Mouse (Mus musculus) hindbrain, embryonic 12.5 days (tissue): Measurements from ENCODE around the gene Thg1l. TPM values are rescaled to one million over a fixed set of nuclear protein-coding genes. Genes with fewer than 3 reads are reported as not detected.

Source experiments
- ATAC-seq: fragments of 200-750 bp; cut with Nextera tagmentation; 2 replicates; pipeline ENCODE4 v1.8.0; 2017; ENCODE audit warnings: moderate TSS enrichment; ENCODE audit not compliant: low FRiP score
- H3K27ac ChIP-seq: fragments of 300-500 bp; sonication (generic); 2 replicates; pipeline ENCODE4 v1.5.1; 2016; ENCODE audit warnings: mild to moderate bottlenecking
- H3K27me3 ChIP-seq: fragments of 300-500 bp; sonication (generic); 2 replicates; pipeline ENCODE4 v1.6.1; 2016; ENCODE audit warnings: mild to moderate bottlenecking
- H3K36me3 ChIP-seq: fragments of 300-500 bp; sonication (generic); 2 replicates; pipeline ENCODE4 v1.6.1; 2016; ENCODE audit warnings: mild to moderate bottlenecking
- H3K4me1 ChIP-seq: fragments of 300-500 bp; sonication (generic); 2 replicates; pipeline ENCODE4 v1.6.1; 2016
- H3K4me2 ChIP-seq: fragments of 300-500 bp; sonication (generic); replicated peaks from 2 replicates; pipeline ENCODE4 v1.6.1; 2016; ENCODE audit warnings: mild to moderate bottlenecking
- H3K4me3 ChIP-seq: fragments of 300-500 bp; sonication (generic); 2 replicates; pipeline ENCODE4 v1.5.1; 2016; ENCODE audit warnings: mild to moderate bottlenecking
- H3K9ac ChIP-seq: fragments of 300-500 bp; sonication (generic); 2 replicates; pipeline ENCODE4 v1.6.1; 2016; ENCODE audit warnings: mild to moderate bottlenecking, moderate library complexity
- H3K9me3 ChIP-seq: fragments of 300-500 bp; sonication (generic); replicated peaks from 2 replicates; pipeline ENCODE4 v1.6.1; 2016; ENCODE audit warnings: mild to moderate bottlenecking
- WGBS: fragments of 180-500 bp; shearing (Covaris S2); methylation state at CpG from one replicate; pipeline ENCODE4 v1.1.7; 2016; 5-methylcytosine and 5-hydroxymethylcytosine counted together
- polyA plus RNA-seq: library from polyadenylated mRNA; unstranded; fragments of >200 nt; fragmentation: Nextera tagmentation; extraction: Ambion mirVana; gene quantifications from 2 replicates; pipeline ENCODE4 v1.2.1, GENCODE M21; 2016

The Thg1l gene
- polyA plus RNA-seq: 11.9 and 14.7 TPM in 2 replicates

DNA sequence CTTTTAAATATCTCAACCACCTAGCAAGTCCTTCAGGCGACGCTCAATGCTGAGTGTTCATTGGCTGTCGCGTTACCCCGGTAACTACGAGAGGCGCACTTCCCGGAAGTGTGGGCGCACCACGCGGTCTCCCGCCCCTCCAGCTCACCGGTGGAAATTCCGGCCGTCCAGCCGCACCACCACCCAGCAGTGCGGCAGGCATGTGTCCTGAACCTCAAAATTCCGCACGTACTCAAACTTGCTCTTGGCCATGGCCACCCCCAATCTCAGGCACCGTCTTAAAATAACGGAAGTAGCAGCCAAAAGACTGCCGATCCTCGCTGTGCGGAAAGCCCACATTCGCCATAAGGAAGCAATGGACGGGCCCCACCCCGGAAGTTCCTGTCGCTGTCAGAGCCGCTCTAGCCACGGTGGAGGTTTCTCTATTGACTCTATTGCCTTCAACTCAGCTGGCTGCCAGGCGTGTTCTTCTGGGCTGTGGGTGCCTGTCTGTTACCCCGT, at the start of gene Thg1l:
Gene Thg1l, minus strand, starts transcription at position 368 of the 501 bp plus-strand sequence.
- under 1% methylated on average over 32 of the region's 32 CpGs for WGBS
- Histone ChIP-seq H3K4me3 (peak within 1 kb of the TSS; percentile 63), H3K36me3 (peaks cover 11% of the 10 kb centered on the region; the same call in 1 of the 2 replicates), H3K9ac (peak within 1 kb of the TSS; percentile 54), H3K9me3 (no peaks in the 10 kb centered on the region), H3K27me3 (no peaks in the 10 kb centered on the region), H3K4me1 (0 out of 2 replicates have a peak, but pooled peaks cover 3% of the 10 kb centered on the region), H3K27ac (peak within 1 kb of the TSS; percentile 40; the same call in 1 of the 2 replicates), H3K4me2 (peak within 1 kb of the TSS; percentile 61)
- ATAC-seq: peak; percentile 99

DNA sequence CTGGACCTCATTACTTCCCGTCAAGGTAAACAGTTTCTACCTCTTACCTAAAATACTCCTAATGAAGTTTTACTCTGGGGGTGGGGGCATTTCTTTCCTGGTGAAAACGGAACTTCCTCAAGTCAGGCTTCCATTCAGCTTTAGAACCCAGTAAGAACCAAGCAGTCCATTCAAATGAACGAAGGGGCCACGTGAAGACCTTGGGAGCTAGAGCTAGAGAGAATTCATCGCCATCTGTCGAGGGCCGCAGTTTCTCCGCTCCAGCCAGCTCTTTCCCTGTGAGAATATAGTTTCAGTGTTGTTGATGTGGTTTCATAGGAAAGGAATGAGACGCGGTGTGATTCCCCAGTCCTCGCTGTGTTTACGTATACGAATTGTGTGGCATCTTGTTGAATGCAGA, 36.8 kb upstream of the Thg1l start:
- Histone ChIP-seq H3K27ac (no peak overlapping the region), H3K4me2 (peak overlapping the region; percentile 44), H3K9me3 (no peaks in the 10 kb centered on the region), H3K4me3 (0 out of 2 replicates have a peak overlapping the region, but pooled peaks have one; percentile 9), H3K36me3 (no peaks in the 10 kb centered on the region), H3K4me1 (peaks cover 3% of the 10 kb centered on the region; the same call in 1 of the 2 replicates), H3K27me3 (no peaks in the 10 kb centered on the region; the same call in 1 of the 2 replicates), H3K9ac (no peak overlapping the region)
- ATAC-seq: no peak
- 54% methylated on average over 13 of the region's 13 CpGs for WGBS

- Histone ChIP-seq H3K27ac (no peak overlapping the region), H3K4me2 (peak overlapping the region; percentile 44), H3K27me3 (no peaks in the 10 kb centered on the region; the same call in 1 of the 2 replicates), H3K4me3 (peak overlapping the region; percentile 9; the same call in 1 of the 2 replicates), H3K9ac (no peak overlapping the region), H3K4me1 (peaks cover 3% of the 10 kb centered on the region; the same call in 1 of the 2 replicates), H3K9me3 (no peaks in the 10 kb centered on the region), H3K36me3 (no peaks in the 10 kb centered on the region)
- WGBS: 9% methylated on average over 16 of the region's 16 CpGs
- peak; percentile 38; the same call in 1 of the 2 replicates for ATAC-seq
These were observed 36.3 kb upstream of the Thg1l start for GRCm38 (mm10) chr11:45991604-45992003.

- Histone ChIP-seq H3K9ac (peak overlapping the region; percentile 80), H3K27ac (peak overlapping the region; percentile 64), H3K4me1 (0 out of 2 replicates have a peak, but pooled peaks cover 5% of the 10 kb centered on the region), H3K27me3 (no peaks in the 10 kb centered on the region), H3K9me3 (no peaks in the 10 kb centered on the region), H3K4me2 (peak overlapping the region; percentile 72), H3K36me3 (no peaks in the 10 kb centered on the region), H3K4me3 (peak overlapping the region; percentile 64)
- ATAC-seq: peak; percentile 59
- 38% methylated on average over 19 of the region's 19 CpGs for WGBS
These were observed 25.6 kb upstream of the Thg1l start for GRCm38 (mm10) chr11:45980893-45981253.

DNA sequence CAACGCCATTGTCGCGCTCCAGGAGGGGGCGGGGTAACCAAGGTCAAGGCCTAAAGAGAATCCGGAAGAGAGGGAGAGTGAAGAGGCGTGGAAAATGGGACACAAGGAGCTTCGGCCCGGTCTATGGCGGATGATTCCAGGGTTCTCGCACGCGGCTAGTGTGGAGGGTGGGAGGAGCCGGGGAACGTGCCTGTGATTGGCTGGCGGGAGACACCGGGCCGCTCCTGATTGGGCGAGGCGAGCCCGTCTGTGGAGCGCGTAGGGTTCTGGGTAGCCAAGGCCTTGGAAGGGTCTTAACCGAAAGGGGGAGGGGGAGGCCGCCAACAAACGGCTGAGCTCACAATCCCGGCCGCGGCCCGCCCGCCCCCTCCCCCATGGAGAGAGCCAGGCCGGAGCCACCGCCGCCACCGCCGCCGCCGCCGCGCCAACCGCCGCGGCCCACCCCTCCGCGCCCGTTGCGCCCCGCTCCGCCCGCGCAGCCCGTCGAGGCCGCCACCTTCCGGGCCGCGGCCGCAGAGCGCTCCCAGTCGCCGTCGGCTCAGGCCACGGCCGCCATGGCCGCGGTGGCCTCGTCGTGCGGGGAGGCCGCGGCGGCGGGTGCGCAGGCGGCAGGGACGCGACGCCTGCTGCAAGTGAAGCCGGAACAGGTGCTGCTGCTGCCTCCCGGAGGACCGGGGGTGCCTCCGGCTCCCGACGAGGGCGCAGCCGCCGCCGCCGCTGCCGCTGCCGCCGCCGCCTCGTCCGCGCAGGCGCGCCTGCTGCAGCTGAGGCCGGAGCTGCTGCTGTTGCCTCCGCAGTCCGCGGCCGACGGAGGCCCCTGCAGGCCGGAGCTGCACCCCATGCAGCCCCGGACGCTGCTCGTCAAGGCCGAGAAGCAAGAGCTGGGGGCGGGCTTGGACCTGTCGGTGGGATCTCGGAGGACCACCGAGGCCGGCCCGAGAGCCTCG, 24.9 kb upstream of the Thg1l start, which contains the start of gene Sox30:
Gene Sox30, plus strand, starts transcription at position 365 of the 947 bp plus-strand sequence.
- H3K27me3 ChIP-seq: no peaks in the 10 kb centered on the region
- peak within 1 kb of the TSS; percentile 72 for H3K4me2 ChIP-seq
- 7% methylated on average over 97 of the region's 115 CpGs for WGBS
- ATAC-seq: peak; percentile 98
- H3K9me3 ChIP-seq: no peaks in the 10 kb centered on the region
- peak within 1 kb of the TSS; percentile 80 for H3K9ac ChIP-seq
- H3K4me3 ChIP-seq: peak within 1 kb of the TSS; percentile 64
- H3K27ac ChIP-seq: peak within 1 kb of the TSS; percentile 64
- H3K36me3 ChIP-seq: no peaks in the 10 kb centered on the region
- H3K4me1 ChIP-seq: 0 out of 2 replicates have a peak, but pooled peaks cover 5% of the 10 kb centered on the region

DNA sequence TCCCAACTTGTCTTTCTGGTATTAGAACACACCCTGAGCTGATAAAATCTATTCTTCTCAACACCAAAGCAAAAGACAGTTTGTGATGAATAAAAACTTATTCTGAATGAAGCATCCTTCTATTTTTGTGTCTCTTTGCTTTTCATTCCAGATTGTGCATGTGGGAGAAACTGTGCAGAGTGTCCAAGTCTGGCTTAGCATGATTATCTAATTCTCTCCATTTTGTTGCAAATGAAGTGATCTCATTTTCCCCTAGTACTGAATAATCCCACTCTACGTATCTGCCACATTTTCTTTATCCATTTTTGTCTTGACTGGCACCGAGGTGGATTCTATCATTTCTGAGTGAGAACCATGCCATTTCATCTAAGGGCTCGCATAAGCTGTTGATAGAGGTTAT, 20.8 kb upstream of the Thg1l start:
- no peak overlapping the region for H3K9ac ChIP-seq
- no peaks in the 10 kb centered on the region for H3K9me3 ChIP-seq
- 77% methylated on average over 3 of the region's 3 CpGs for WGBS

GRCm38 (mm10) chr11:45974466-45974865, 19.2 kb upstream of the Thg1l start:
- H3K36me3 ChIP-seq: no peaks in the 10 kb centered on the region
- no peak overlapping the region for H3K9ac ChIP-seq
- H3K27me3 ChIP-seq: no peaks in the 10 kb centered on the region; the same call in 1 of the 2 replicates
- no peak overlapping the region for H3K4me2 ChIP-seq
- no peak overlapping the region for H3K27ac ChIP-seq
- H3K4me1 ChIP-seq: no peaks in the 10 kb centered on the region
- WGBS: 87% methylated on average over 8 of the region's 8 CpGs
- H3K4me3 ChIP-seq: no peak overlapping the region
- H3K9me3 ChIP-seq: no peaks in the 10 kb centered on the region
- no peak for ATAC-seq

More for the DNA sequence above, 20.8 kb upstream of the Thg1l start:
- no peak for ATAC-seq
- Histone ChIP-seq H3K4me3 (no peak overlapping the region), H3K4me1 (0 out of 2 replicates have a peak, but pooled peaks cover 3% of the 10 kb centered on the region), H3K27ac (no peak overlapping the region), H3K4me2 (no peak overlapping the region), H3K27me3 (no peaks in the 10 kb centered on the region; the same call in 1 of the 2 replicates), H3K36me3 (no peaks in the 10 kb centered on the region)

- no peaks in the 10 kb centered on the region; the same call in 1 of the 2 replicates for H3K27me3 ChIP-seq
- H3K9me3 ChIP-seq: no peaks in the 10 kb centered on the region
- H3K4me3 ChIP-seq: no peak overlapping the region
- no peaks in the 10 kb centered on the region for H3K4me1 ChIP-seq
- H3K4me2 ChIP-seq: no peak overlapping the region
- H3K9ac ChIP-seq: no peak overlapping the region
- H3K36me3 ChIP-seq: no peaks in the 10 kb centered on the region
- no peak overlapping the region for H3K27ac ChIP-seq
- ATAC-seq: no peak
- 83% methylated on average over 5 of the region's 5 CpGs for WGBS
These were observed 18.3 kb upstream of the Thg1l start for GRCm38 (mm10) chr11:45973635-45974034.

DNA sequence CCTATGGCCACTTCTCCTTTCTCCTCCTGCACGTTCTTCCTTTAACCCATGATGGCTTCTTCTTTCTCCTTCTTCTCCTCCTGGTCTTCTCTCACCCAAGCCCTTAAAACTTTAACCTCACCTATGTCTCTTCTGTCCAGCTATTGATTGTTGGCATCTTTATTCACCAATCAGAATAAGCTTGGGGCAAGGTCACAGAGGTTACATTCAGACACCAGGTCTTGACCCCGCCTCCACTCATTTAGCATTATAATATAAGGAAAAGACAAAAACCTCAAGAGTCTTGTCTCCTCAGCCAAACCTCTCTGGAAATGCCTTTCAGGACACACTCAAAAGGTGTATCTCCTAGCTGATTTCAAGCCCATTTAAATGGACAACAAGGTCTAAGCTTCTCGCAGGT, 13.2 kb upstream of the Thg1l start:
- ATAC-seq: no peak
- no peak overlapping the region for H3K4me2 ChIP-seq
- no peaks in the 10 kb centered on the region for H3K4me1 ChIP-seq
- no peak overlapping the region for H3K9ac ChIP-seq
- H3K27me3 ChIP-seq: no peaks in the 10 kb centered on the region; the same call in 1 of the 2 replicates
- no peaks in the 10 kb centered on the region for H3K9me3 ChIP-seq
- no peak overlapping the region for H3K27ac ChIP-seq
- H3K4me3 ChIP-seq: no peak overlapping the region
- no peaks in the 10 kb centered on the region for H3K36me3 ChIP-seq
- WGBS: 86% methylated on average over 3 of the region's 3 CpGs

- Histone ChIP-seq H3K9me3 (no peaks in the 10 kb centered on the region), H3K4me3 (no peak overlapping the region), H3K4me1 (no peaks in the 10 kb centered on the region), H3K36me3 (no peaks in the 10 kb centered on the region), H3K27me3 (no peaks in the 10 kb centered on the region), H3K4me2 (no peak overlapping the region), H3K9ac (no peak overlapping the region), H3K27ac (no peak overlapping the region)
- no peak for ATAC-seq
- 89% methylated on average over 4 of the region's 4 CpGs for WGBS
These were observed 11.6 kb upstream of the Thg1l start for GRCm38 (mm10) chr11:45966896-45967295.

GRCm38 (mm10) chr11:45960003-45960402, 4.7 kb upstream of the Thg1l start:
- no peaks in the 10 kb centered on the region for H3K4me1 ChIP-seq
- no peak overlapping the region for H3K27ac ChIP-seq
- no peaks in the 10 kb centered on the region for H3K9me3 ChIP-seq
- H3K9ac ChIP-seq: no peak overlapping the region
- no peak overlapping the region for H3K4me2 ChIP-seq
- H3K36me3 ChIP-seq: no peaks in the 10 kb centered on the region
- no peak for ATAC-seq
- no peak overlapping the region for H3K4me3 ChIP-seq
- H3K27me3 ChIP-seq: no peaks in the 10 kb centered on the region
- WGBS: 88% methylated on average over 5 of the region's 5 CpGs

GRCm38 (mm10) chr11:45959598-45959997, 4.3 kb upstream of the Thg1l start:
- H3K27me3 ChIP-seq: no peaks in the 10 kb centered on the region
- H3K27ac ChIP-seq: no peak overlapping the region
- no peaks in the 10 kb centered on the region for H3K9me3 ChIP-seq
- ATAC-seq: no peak
- no peak overlapping the region for H3K4me2 ChIP-seq
- no peak overlapping the region for H3K9ac ChIP-seq
- 83% methylated on average over 3 of the region's 3 CpGs for WGBS
- H3K36me3 ChIP-seq: no peaks in the 10 kb centered on the region
- 0 out of 2 replicates have a peak, but pooled peaks cover 3% of the 10 kb centered on the region for H3K4me1 ChIP-seq
- no peak overlapping the region for H3K4me3 ChIP-seq
